Mouse (Mus musculus) testis, adult 2 months (tissue): ENCODE measurements around the gene Tap2.

ENCODE experiments used
- CTCF ChIP-seq: fragments of 200-500 bp; IDR thresholded peaks from 2 replicates; pipeline ENCODE4 v1.5.1; 2012; ENCODE audit warnings: low read depth, mild to moderate bottlenecking, inconsistent platforms, low read length, moderate library complexity; ENCODE audit not compliant: control insufficient read depth, insufficient read depth, insufficient replicate concordance
- POLR2A ChIP-seq: fragments of 200-500 bp; IDR thresholded peaks from 2 replicates; pipeline ENCODE4 v1.6.1; 2012; ENCODE audit warnings: low read depth, mild to moderate bottlenecking, inconsistent platforms, low read length, moderate library complexity; ENCODE audit not compliant: control insufficient read depth

GRCm38 (mm10) chr17:34217216-34217928 lies 14.0 kb downstream of the Tap2 start:
- TF ChIP-seq POLR2A (no peak), CTCF (no peak)
